Mouse (Mus musculus) duodenum, adult 2 months (tissue): ENCODE data around the gene Tmc8. TPM values are rescaled to one million over a fixed set of nuclear protein-coding genes. Genes with fewer than 3 reads are reported as not detected.

ENCODE experiments used
- polyA plus RNA-seq: library from polyadenylated mRNA; depleted of rRNA; stranded (reverse); fragments of >200 nt; gene quantifications from 2 replicates; pipeline ENCODE4 v1.2.3, GENCODE M21; 2012; ENCODE audit warnings: low replicate concordance; rRNA removed

Gene Tmc8
- polyA plus RNA-seq: 45.0 and 97.1 TPM in 2 replicates

GRCm38 (mm10) chr11:117781993-117782704, at the start of gene Tmc8, which contains the start of gene Tmc6:
Tmc8 (plus strand) TSS chr11:117782076.
Tmc6 (minus strand) TSS chr11:117782198.

DNA sequence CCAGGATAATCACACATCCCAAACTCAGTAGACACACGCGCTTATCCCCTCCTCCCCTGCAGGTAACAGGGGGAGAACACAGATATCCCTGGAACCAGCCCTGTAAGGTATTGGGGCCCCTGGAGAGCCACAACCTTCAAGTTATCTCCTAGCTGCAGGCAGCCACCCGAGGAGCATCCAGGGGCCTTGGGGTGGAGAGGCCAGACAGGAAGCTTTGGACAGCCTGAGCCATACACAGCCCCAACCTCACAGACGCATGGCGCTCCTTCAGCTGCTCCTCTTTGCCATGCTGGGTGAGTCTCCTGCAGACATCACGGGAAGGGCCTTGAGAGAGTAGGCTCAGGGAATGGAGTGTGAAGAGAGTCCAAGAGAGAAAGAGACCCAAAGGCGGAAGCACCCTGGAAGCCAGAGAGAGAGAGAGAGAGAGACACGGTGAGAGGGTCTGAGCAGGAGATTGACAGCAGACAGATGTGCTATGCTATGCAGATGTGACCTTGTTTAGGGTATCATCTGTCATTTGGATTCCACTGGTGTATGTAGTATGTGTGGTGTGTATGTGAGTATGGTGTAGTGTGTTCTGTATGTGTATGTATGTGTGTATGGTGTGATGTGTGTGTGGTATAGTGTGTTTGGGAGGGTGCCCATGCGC, 15.8 kb downstream of the Tmc8 start, which contains the start of gene 6030468B19Rik:
Gene 6030468B19Rik (plus strand): TSS at position 150 of the 649 bp plus-strand sequence.

DNA sequence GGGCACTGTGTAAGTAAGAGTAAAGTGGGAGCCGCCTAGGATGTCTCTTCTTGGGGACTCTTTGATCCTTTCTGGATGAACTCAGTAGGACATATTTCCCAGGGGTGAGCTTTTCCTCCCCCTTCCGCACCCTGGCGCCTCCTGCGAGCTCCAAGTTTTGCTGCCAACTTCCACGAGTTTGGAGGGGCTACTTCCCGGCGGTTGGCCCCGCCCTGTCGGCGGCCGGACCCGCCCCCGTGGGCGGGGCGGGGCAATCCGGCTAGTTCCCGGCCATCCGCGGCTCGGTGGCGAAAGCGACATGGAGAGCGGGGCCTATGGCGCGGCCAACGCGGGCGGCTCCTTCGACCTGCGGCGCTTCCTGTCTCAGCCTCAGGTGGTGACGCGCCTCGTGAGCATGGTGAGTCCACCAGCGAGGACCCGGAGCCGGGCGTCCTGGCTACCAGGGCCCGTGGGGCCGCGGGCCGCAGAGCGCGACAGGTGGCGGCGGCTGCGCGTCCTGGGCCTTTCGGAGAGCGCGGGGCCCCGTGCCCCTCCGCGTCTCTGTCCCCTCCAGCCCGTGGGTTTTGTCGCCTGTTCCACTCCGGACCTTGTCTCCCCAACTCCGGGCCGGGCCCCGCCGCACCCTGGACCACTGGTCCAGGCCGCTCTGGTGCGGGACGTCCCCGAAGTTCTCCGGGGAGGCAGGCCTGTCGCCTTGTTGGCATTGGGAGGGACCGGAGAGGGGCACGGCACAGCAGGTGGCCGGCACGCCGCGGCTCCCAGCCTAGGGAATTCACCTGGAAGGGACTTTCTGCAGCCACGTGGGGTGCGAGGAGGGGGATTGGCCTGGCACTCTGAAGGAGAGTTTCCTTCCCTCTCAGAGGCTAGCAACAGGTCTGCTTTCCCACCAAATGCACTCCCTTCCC, 27.8 kb downstream of the Tmc8 start, which contains the start of the genes Gm20708 and Syngr2:
Gene Gm20708 (plus strand): TSS at position 262 of the 905 bp plus-strand sequence.
Gene Syngr2 (plus strand): TSS at position 262 of the 905 bp plus-strand sequence.

DNA sequence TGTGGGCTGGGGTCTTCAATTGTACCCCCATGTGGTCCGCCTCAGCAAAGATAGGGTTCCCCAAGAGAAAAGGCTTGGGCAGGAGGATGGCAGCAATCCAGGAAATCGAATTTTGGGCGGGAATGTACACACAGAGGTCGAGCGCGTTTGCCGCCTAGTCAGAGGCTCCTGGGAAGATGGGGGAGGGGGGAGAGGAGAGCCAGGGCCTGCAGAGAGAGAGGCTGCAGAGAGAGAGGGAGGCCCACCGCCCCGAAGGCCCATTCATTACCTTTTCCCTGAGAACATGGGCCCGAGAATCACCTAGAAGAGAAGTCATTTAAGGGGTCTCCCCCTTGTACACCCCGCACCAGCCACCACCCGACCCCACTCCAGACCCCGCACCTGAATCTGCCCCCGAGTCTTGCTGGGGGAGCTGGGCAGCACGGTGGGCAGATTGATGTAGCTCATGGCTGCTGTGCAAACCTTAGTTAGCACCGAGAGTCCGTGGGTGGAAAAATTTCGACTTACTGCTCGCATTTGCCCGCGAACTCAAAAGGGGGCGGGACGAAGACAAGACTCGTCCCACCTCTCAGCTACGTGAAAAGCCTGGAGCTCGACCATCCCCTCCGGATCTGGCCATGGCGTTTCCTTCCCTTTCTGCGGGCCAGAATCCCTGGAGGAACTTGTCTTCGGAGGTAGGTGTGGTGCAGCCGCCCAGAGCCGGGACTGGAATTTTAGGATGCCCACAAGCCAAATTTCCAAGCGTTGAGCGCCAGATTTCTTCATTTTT, 43.6 kb downstream of the Tmc8 start, which contains the start of the genes Afmid and Tk1:
Gene Afmid (plus strand): TSS at position 592 of the 769 bp plus-strand sequence.
Gene Tk1 (minus strand): TSS at position 760 of the 769 bp plus-strand sequence.

Other genes starting within 250 kb of the Tmc8 start
- gene Tnrc6c, start 127.8 kb upstream of the Tmc8 start, polyA plus RNA-seq: 6.7 and 8.7 TPM in 2 replicates
- gene Tmc6, start 122 bp downstream of the Tmc8 start, polyA plus RNA-seq: 61.1 and 63.0 TPM in 2 replicates
- gene 6030468B19Rik, start 15.6 kb downstream of the Tmc8 start, polyA plus RNA-seq: 0.23 and 0.49 TPM in 2 replicates
- gene Gm20708, start 27.6 kb downstream of the Tmc8 start, polyA plus RNA-seq: not detected in 2 replicates
- 210 and 223 TPM in 2 replicates for gene Syngr2, start 27.6 kb downstream of the Tmc8 start, polyA plus RNA-seq
- 9.9 and 13.1 TPM in 2 replicates for gene Afmid, start 43.8 kb downstream of the Tmc8 start, polyA plus RNA-seq
- gene Tk1, start 44.0 kb downstream of the Tmc8 start, polyA plus RNA-seq: 42.7 and 62.2 TPM in 2 replicates
- gene Birc5, start 67.2 kb downstream of the Tmc8 start, polyA plus RNA-seq: 12.5 and 20.8 TPM in 2 replicates
- gene Tmem235, start 78.7 kb downstream of the Tmc8 start, polyA plus RNA-seq: 0.21 TPM in 1 of 2 replicates, not detected in the other
- gene Tha1, start 91.4 kb downstream of the Tmc8 start, polyA plus RNA-seq: 26.0 and 66.8 TPM in 2 replicates
- 28.3 and 61.4 TPM in 2 replicates for gene Socs3, start 188.0 kb downstream of the Tmc8 start, polyA plus RNA-seq
- 37.3 and 49.9 TPM in 2 replicates for gene Pgs1, start 204.2 kb downstream of the Tmc8 start, polyA plus RNA-seq